Mouse (Mus musculus) thymus, postnatal 14 days (tissue): ENCODE measurements around the gene Lrch1.

Source experiments
- DNase-seq: peaks from one replicate; pipeline ENCODE4 v3.0.0; 2021

Lrch1 gene

GRCm38 (mm10) chr14:74947376-74948013 lies at the start of gene Lrch1:
Gene Lrch1 (minus strand): TSS chr14:74947876.
- peak; percentile 92 for DNase-seq

DNA sequence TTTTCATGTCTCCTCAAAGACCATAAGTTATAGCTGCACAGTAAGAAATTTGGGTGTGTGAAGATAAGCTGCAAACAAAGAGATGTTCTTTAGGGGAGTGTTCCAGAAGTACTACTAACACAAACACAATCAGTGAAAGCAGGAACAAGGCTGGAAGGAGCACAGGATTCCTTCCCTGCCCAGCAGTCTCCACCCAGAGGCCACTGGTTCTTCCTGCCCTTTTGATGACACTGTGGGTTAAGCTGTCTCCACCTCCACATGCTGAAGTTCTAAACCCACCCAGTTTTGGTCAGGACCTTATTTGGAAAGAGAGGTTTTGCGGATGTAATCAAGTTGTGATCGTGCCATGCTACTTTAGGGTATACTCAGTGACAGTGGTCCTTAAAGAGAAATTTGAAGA lies 49.4 kb upstream of the Lrch1 start:
- no peak for DNase-seq

- DNase-seq, result no peak
Observed at GRCm38 (mm10) chr14:74996556-74996955, 48.9 kb upstream of the Lrch1 start.

DNA sequence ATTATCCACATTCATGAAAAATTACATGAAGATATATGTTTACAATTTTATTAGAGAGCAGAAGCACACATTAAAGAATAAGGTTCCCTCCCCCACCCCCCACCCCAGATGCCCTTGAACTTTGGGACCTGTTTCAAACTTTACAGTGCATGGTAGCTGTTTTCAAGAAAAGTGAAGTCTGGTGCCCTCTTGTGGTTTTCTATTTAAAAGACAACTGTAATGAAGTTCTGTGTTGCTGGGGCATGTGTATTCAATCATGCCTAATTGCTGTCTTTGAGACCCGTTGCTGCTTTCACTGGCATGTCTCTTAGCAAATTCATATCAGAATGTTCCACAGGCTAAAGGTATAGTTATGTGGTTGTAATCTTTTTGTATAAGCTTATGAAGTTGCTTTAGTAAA lies 42.8 kb upstream of the Lrch1 start:
- DNase-seq, result peak; percentile 35

- DNase-seq, result no peak
Observed at GRCm38 (mm10) chr14:74989909-74990308, 42.2 kb upstream of the Lrch1 start.

- DNase-seq, result no peak
Observed at GRCm38 (mm10) chr14:74989322-74989721, 41.6 kb upstream of the Lrch1 start.

DNA sequence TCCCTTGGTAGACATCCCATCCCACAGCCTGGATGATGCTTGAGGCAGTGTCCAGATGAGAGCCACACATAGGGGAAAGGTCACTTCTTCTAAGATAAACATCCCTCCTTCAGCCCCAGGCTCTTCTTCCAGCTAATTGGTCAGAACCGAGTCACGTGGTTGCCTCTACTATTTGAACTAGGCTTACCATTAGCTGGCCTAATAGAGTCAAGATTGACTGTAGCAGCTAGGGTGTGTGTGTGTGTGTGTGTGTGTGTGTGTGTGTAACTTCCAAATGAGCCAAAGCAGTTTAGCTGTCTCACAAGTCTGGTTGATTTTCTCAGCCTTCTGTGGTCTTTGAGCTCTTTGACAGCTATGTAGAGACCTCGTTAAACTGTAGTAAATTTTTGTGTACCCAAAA lies 38.9 kb upstream of the Lrch1 start:
- DNase-seq, result no peak

DNA sequence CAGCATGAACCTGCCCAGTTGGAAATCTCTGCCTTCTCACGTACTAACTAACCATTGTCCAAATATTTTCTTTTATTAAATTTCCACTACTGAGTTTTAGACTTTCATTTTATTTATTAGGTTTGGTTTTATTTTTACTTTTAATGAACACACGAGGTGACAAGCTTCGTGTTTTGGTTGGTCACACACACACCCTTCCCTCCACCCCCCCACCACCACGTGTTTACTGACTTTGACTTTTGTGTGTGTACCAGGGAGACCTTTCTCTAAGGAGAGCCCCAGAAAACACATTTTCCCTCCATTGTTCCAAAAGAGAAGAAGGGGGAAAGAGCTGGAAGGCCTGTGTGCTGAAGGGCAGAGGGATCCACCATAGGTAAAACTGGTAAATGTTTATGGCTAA lies 38.0 kb upstream of the Lrch1 start:
- DNase-seq, result no peak

GRCm38 (mm10) chr14:74984817-74985391 lies 37.2 kb upstream of the Lrch1 start:
- DNase-seq, result peak; percentile 42

DNA sequence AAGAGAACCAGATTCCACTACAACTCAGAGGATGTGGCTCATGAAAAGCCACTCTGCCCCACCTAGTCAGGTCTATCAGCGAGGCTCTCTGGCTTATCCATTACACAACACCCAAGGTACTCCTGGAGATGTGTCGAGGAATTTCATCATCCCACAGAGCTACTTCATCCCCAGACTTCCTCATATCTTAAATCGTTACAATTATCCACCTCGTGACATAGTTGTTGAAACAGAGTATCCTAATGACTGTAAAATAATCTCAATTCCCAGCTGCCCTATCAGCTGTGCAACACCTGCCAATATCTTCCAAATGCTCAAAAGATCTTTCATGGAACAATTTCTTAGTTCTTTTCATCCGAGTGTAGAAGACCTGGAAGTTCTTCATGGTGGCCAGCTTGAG lies 35.4 kb upstream of the Lrch1 start:
- no peak for DNase-seq

- no peak for DNase-seq
Observed at GRCm38 (mm10) chr14:74981016-74981415, 33.3 kb upstream of the Lrch1 start.

DNA sequence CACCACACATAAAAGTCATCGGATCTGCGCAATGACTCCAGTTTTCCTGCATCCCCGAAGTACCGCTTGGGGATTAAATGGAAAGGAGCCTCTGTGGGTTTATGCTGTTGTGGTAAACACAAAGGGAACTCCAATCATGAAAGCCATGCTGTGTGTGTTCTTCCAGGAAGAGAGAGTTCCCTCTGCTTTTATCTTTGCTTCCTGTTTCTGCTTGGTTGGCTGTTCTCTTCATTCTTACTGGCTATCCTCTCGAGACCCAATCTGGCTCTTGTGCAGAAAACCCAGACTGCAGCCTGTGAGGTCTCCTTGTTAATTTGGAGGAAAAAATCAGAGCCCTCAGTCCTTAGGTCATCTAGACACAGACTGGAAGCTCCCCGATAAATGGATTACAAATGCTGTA lies 29.3 kb upstream of the Lrch1 start:
- DNase-seq, result no peak

DNA sequence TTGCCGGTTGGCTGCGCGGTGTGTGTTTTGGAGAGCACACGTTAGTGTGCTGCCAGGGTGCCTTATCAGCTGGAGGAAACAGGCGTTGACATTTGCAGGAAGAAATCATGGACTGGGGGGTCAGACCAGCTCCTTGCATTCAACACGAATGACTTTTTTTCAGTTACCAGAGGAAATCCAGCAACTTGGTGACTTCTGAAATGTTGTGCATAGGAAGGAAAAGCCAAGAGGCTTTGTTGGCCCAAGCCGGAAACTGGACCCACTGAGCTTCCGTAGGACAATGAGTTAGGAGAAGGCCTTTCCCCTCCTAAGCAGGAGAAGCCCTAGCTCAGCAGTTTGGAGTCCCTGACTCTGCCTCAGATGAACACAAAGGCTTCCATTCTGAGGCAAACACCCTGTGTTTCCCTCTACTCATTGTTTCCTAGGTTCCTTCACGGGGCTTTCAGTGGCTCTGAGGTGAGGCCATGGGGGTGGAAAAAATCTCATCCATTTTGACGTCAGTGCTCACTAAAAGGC lies 26.5 kb upstream of the Lrch1 start:
- no peak for DNase-seq

DNA sequence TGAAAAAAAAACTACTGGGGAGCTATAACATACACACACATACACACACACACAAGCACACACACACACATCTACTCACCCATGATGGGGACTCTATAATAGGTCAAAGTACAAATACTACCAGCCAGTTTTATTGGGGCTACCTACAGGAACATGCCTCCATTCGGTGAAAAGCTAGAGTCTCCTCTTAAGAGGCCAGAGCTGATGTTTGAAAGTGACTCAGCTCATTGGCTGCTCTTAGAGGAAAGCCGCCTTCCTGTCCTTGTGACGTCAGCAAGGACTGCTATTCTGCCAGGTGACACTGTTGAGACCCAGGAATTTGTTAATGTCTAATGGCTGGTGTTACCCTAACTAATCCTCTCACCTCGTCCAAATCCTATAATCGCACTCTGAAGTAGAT lies 25.0 kb upstream of the Lrch1 start:
- no peak for DNase-seq

GRCm38 (mm10) chr14:74972216-74972615 lies 24.5 kb upstream of the Lrch1 start:
- no peak for DNase-seq

DNA sequence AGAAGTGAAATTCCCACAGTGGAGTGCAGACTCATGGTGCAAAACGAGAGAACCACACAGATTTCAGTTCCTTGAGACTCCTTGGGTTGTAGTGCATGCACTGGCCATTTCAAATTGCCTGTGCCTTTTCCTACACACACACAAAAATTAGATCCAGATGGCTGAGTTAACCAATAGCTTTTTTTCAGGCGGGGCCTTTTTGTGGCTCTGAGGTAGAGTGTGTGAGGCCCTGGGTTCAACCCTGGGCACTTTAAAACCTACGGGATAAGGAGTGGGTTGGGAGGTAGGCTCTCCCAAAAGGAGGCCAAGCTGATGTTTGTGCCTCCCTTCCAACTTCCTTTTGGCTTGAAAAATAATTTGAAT lies 15.7 kb upstream of the Lrch1 start:
- no peak for DNase-seq

GRCm38 (mm10) chr14:74962713-74963401 lies 15.2 kb upstream of the Lrch1 start:
- DNase-seq, result no peak

GRCm38 (mm10) chr14:74960568-74960967 lies 12.9 kb upstream of the Lrch1 start:
- no peak for DNase-seq

GRCm38 (mm10) chr14:74956702-74957101 lies 9.0 kb upstream of the Lrch1 start:
- no peak for DNase-seq

- DNase-seq, result no peak
Observed at GRCm38 (mm10) chr14:74956234-74956633, 8.6 kb upstream of the Lrch1 start.

GRCm38 (mm10) chr14:74948426-74949240 lies 957 bp upstream of the Lrch1 start:
- peak; percentile 79 for DNase-seq

GRCm38 (mm10) chr14:74948014-74948396 lies 329 bp upstream of the Lrch1 start:
- peak; percentile 47 for DNase-seq

DNA sequence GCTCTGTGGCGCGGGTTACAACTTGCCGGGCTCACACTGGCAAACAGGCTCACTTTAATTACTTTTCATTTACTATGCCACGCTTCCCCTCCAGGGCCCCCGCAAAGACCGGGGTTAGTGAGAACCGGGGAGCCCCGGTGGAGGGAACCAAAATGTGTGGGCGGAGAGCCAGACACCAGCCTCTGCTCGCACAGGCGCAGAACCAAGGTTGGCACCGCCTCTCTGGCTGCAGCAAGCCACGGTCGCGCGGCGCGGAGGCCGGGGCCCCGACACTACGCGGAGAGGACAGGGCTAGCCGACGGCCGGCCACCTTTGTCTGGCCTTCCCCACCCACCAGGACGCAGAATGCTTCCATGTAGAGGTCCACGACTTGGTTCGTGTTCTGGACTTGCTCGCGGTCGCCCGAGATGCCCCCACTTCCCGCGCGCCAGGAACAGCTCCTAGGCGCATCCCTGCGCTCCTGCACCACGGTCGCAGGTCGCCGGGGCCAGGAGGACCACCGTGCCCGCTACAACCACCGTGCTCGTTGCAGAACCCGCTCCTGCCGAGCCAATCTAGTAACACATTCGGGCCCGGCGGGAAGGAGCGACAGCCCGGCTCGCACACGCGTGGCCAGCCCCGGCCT lies 813 bp downstream of the Lrch1 start:
- peak; percentile 91 for DNase-seq
